Mouse (Mus musculus) liver, postnatal 0 days (tissue): ENCODE results near the gene Spag8.

ENCODE experiments used
- CTCF ChIP-seq: sonication (generic); IDR thresholded peaks from 2 replicates; pipeline ENCODE4 v1.5.1; 2016; ENCODE audit warnings: antibody characterized with exemption, low read depth
- EP300 ChIP-seq: IDR thresholded peaks from 2 replicates; pipeline ENCODE4 v1.6.1; 2016; ENCODE audit warnings: antibody characterized with exemption, low read depth, mild to moderate bottlenecking

DNA sequence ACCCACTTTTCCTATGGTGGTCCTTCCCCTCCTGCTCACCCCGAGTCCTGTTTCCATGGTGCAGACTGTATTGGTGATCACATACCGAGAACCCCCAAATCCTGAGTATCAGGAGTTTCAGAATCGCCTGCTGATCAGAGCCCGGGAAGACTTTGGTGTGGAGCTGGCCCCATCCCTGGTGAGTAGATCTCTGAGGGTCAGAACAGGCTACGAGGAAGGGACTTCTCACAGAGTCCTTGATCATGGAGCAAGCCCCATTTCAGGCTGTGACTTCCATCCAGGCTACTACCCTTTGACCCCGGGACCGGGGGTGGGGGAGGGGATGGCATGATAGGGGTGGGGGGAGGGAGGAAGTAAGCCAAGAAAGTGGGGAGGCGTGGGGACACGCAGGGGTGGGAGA lies 13.3 kb downstream of the Spag8 start:
- TF ChIP-seq CTCF = no peak
- no peak for TF ChIP-seq EP300
